Mouse (Mus musculus): Measurements from ENCODE around the gene Tmcc2. TPM values are rescaled to one million over a fixed set of nuclear protein-coding genes. Genes with fewer than 3 reads are reported as not detected.

Gene Tmcc2
- polyA plus RNA-seq, 1 experiment: 5.3 TPM

DNA sequence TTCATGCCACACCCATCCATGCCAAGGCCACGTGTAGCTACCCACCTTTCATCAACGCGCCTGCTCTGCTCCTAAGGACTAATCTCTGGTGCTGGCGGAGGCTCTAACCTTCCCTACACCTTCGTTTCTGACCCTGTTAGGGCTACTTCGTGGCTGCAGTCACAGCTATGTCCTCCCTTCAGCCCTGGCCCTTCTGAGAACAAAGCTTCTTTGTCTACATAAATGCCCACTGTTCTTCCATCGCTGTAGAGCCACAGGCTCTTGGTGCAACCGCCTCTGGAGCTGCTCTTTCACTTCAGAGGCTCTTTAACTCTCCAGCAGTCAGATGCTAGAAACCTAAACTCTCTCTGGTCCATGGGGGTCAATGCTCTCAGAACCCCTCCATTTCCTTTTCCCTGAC, 24.8 kb downstream of the Tmcc2 start:
- Histone ChIP-seq H3K4me1 (replicated peaks; ENCODE audit: control insufficient read depth, insufficient read depth, low read length) (no peaks in the 10 kb centered on the region), H3K36me3 (ENCODE audit: control insufficient read depth, insufficient read depth, low read length) (no peaks in the 10 kb centered on the region), H3K27ac (ENCODE audit: control insufficient read depth, insufficient read depth, low read length) (no peak overlapping the region), H3K4me3 (ENCODE audit: control insufficient read depth, insufficient read depth, low read length) (no peak overlapping the region), H3K27me3 (ENCODE audit: control insufficient read depth, insufficient read depth, low read length) (no peaks in the 10 kb centered on the region)
- no peak for DNase-seq
- TF ChIP-seq CTCF (IDR thresholded peaks at IDR 0.05; ENCODE audit: borderline replicate concordance, control insufficient read depth, extremely low read depth, insufficient read depth, low read length, poor library complexity) (no peak), POLR2A (IDR thresholded peaks at IDR 0.05; ENCODE audit: control insufficient read depth, extremely low read depth, insufficient read depth, low read length, poor library complexity) (no peak)
- 94% methylated on average over 8 of the region's 8 CpGs for WGBS

DNA sequence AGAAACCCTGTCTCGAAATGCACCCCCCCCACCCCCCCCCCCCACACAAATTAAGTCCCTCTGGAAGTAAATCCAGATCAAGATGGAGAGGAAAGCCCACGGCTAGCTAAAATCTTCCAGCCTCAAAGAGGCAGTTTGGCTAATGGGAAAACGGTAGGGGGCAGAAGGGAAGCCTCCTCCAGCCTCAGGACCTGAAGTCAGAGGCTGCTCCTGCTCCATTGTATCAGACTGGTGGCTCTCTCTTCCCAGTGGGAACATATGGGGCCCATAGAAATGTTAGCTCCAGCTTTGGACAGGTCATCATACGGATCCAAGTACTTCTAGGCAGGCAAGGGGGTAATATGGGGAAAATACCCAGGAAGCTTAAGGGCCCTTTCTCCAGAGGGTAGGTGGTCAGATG, 25.4 kb downstream of the Tmcc2 start:
- Histone ChIP-seq H3K27ac (ENCODE audit: control insufficient read depth, insufficient read depth, low read length) (no peak overlapping the region), H3K4me3 (ENCODE audit: control insufficient read depth, insufficient read depth, low read length) (no peak overlapping the region), H3K27me3 (ENCODE audit: control insufficient read depth, insufficient read depth, low read length) (no peaks in the 10 kb centered on the region), H3K4me1 (replicated peaks; ENCODE audit: control insufficient read depth, insufficient read depth, low read length) (no peaks in the 10 kb centered on the region), H3K36me3 (ENCODE audit: control insufficient read depth, insufficient read depth, low read length) (no peaks in the 10 kb centered on the region)
- TF ChIP-seq POLR2A (IDR thresholded peaks at IDR 0.05; ENCODE audit: control insufficient read depth, extremely low read depth, insufficient read depth, low read length, poor library complexity) (no peak), CTCF (IDR thresholded peaks at IDR 0.05; ENCODE audit: borderline replicate concordance, control insufficient read depth, extremely low read depth, insufficient read depth, low read length, poor library complexity) (no peak)
- DNase-seq: no peak
- 87% methylated on average over 4 of the region's 4 CpGs for WGBS

DNA sequence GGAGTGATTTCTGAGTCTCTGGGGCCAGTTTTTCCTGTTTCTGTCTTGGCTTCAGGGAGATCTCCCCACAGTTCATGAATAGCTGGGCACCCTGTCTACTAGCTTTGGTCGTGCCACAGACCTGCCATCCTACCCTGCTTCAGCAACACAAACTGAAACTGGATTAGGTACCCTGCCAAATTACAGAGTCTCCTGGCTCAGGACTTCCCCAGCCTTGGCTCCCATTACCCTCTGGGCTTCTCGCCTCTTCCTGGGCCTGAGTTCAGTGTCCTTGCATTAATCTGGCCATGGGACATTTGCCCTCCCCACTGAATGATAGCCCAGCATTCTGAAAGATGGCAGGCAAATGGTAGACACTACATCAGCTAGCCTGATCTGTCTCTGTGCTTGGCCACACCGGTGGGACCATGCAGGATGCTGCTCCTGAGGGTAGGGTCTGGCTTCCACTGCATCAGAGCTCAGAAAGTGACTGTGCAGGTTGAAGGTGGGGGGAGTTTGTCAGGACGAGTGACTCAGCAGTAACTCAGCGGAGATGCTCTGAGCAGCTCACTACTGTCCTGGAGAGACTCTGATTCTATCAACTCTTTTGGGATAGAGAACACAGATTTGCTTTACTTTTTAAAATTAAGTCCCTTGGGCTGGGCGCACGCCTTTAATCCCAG, 26.1 kb downstream of the Tmcc2 start:
- no peaks in the 10 kb centered on the region for H3K27me3 ChIP-seq (ENCODE audit: control insufficient read depth, insufficient read depth, low read length)
- no peak overlapping the region for H3K27ac ChIP-seq (ENCODE audit: control insufficient read depth, insufficient read depth, low read length)
- DNase-seq: no peak
- H3K36me3 ChIP-seq (ENCODE audit: control insufficient read depth, insufficient read depth, low read length): no peaks in the 10 kb centered on the region
- H3K4me3 ChIP-seq (ENCODE audit: control insufficient read depth, insufficient read depth, low read length): no peak overlapping the region
- WGBS: 95% methylated on average over 7 of the region's 7 CpGs
- no peaks in the 10 kb centered on the region for H3K4me1 ChIP-seq (replicated peaks; ENCODE audit: control insufficient read depth, insufficient read depth, low read length)
- TF ChIP-seq POLR2A (IDR thresholded peaks at IDR 0.05; ENCODE audit: control insufficient read depth, extremely low read depth, insufficient read depth, low read length, poor library complexity): no peak
- no peak for TF ChIP-seq CTCF (IDR thresholded peaks at IDR 0.05; ENCODE audit: borderline replicate concordance, control insufficient read depth, extremely low read depth, insufficient read depth, low read length, poor library complexity)

DNA sequence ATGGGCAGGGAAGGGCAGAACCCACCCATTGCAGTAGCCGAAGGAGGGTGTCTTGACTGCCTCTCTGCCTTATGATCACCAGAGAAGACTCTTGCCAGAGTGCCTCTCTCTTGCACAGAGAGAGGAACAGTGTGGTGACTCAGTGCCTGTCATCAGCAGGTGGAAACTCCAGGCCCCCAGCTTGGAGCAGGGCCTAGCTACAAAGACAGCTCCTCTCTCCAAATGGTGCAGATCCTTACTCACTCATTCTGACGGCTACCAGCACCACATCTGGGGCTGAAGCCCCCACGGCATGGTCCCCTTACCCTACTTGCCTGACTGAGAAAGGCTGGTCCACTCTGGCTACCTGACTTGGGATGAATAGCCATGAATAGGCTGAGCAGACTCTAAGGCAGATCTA, 26.7 kb downstream of the Tmcc2 start:
- H3K4me3 ChIP-seq (ENCODE audit: control insufficient read depth, insufficient read depth, low read length): no peak overlapping the region
- H3K27me3 ChIP-seq (ENCODE audit: control insufficient read depth, insufficient read depth, low read length): no peaks in the 10 kb centered on the region
- DNase-seq: no peak
- H3K36me3 ChIP-seq (ENCODE audit: control insufficient read depth, insufficient read depth, low read length): no peaks in the 10 kb centered on the region
- TF ChIP-seq CTCF (IDR thresholded peaks at IDR 0.05; ENCODE audit: borderline replicate concordance, control insufficient read depth, extremely low read depth, insufficient read depth, low read length, poor library complexity) (no peak), POLR2A (IDR thresholded peaks at IDR 0.05; ENCODE audit: control insufficient read depth, extremely low read depth, insufficient read depth, low read length, poor library complexity) (no peak)
- 97% methylated on average over 3 of the region's 3 CpGs for WGBS
- H3K4me1 ChIP-seq (replicated peaks; ENCODE audit: control insufficient read depth, insufficient read depth, low read length): no peaks in the 10 kb centered on the region
- no peak overlapping the region for H3K27ac ChIP-seq (ENCODE audit: control insufficient read depth, insufficient read depth, low read length)

DNA sequence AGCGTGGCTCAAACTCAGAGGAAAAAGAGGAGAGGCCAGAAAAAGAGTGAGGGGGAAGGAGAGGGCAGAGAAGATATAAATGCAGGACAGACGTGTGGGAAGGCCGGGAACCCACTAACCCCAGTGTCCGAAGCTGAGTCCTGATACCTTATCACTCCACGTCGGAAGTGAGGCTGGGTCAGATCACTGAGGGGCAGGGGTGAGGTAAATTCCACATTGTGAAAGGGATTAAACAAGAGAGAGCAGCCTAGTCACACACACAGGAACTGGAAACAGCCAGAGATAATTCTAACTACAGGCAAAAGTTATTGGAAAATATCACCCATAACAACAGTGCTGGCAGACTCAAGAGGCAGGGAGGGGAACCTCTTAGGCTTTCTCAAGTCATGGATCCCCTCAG, 29.1 kb downstream of the Tmcc2 start:
- WGBS: 93% methylated on average over 6 of the region's 6 CpGs
- Histone ChIP-seq H3K4me3 (ENCODE audit: control insufficient read depth, insufficient read depth, low read length) (no peak overlapping the region), H3K36me3 (ENCODE audit: control insufficient read depth, insufficient read depth, low read length) (no peaks in the 10 kb centered on the region), H3K4me1 (replicated peaks; ENCODE audit: control insufficient read depth, insufficient read depth, low read length) (no peaks in the 10 kb centered on the region), H3K27me3 (ENCODE audit: control insufficient read depth, insufficient read depth, low read length) (no peaks in the 10 kb centered on the region), H3K27ac (ENCODE audit: control insufficient read depth, insufficient read depth, low read length) (no peak overlapping the region)
- no peak for TF ChIP-seq POLR2A (IDR thresholded peaks at IDR 0.05; ENCODE audit: control insufficient read depth, extremely low read depth, insufficient read depth, low read length, poor library complexity)
- TF ChIP-seq CTCF (IDR thresholded peaks at IDR 0.05; ENCODE audit: borderline replicate concordance, control insufficient read depth, extremely low read depth, insufficient read depth, low read length, poor library complexity): no peak
- DNase-seq: no peak

DNA sequence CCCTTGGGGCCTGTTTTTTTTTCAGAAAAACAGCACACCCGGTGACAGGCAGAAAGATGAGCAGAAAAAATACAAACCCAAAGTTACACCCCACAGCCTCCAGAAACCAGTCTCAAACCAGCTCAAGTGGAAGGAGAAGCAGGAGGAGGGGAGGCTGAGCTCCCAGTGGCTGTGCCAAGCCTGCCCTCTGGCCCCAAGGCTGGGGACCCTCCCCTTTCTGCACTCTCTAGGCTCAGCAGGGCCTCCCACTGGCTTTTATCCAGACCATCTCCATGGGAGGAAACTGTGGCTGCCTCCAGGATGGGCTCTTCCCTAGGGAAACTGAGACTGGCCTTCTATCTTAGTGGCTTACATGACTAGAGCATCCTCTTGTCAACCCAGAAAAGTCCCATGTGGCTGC, 34.2 kb downstream of the Tmcc2 start:
- H3K4me3 ChIP-seq (ENCODE audit: control insufficient read depth, insufficient read depth, low read length): no peak overlapping the region
- no peak for DNase-seq
- H3K4me1 ChIP-seq (replicated peaks; ENCODE audit: control insufficient read depth, insufficient read depth, low read length): no peaks in the 10 kb centered on the region
- TF ChIP-seq POLR2A (IDR thresholded peaks at IDR 0.05; ENCODE audit: control insufficient read depth, extremely low read depth, insufficient read depth, low read length, poor library complexity) (no peak), CTCF (IDR thresholded peaks at IDR 0.05; ENCODE audit: borderline replicate concordance, control insufficient read depth, extremely low read depth, insufficient read depth, low read length, poor library complexity) (no peak)
- 86% methylated on average over 1 of the region's 1 CpGs for whole genome bisulfite sequencing
- H3K36me3 ChIP-seq (ENCODE audit: control insufficient read depth, insufficient read depth, low read length): no peaks in the 10 kb centered on the region
- H3K27me3 ChIP-seq (ENCODE audit: control insufficient read depth, insufficient read depth, low read length): no peaks in the 10 kb centered on the region
- H3K27ac ChIP-seq (ENCODE audit: control insufficient read depth, insufficient read depth, low read length): no peak overlapping the region

DNA sequence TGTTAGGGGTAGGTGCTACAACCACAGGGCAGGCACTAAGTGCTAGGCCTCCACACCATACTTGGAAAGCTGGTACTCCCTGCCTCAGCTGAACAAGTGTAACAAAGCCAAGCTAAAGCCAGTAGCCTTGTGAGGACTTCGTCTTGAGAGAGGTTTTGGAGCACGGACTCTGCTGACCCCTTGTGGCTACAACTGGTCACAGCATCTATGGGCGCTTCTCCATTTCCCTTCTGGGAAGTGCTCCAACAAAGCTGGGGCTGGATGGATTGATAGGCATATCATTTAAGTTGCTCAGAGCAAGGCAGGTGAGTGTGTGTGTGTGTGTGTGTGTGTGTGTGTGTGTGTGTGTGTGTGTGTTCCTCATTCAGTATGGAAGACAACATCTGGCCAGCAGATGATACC, 35.2 kb downstream of the Tmcc2 start:
- peak; percentile 77 for DNase-seq
- H3K27ac ChIP-seq (ENCODE audit: control insufficient read depth, insufficient read depth, low read length): no peak overlapping the region

More for the DNA sequence above, 35.2 kb downstream of the Tmcc2 start:
- Histone ChIP-seq H3K4me3 (ENCODE audit: control insufficient read depth, insufficient read depth, low read length) (no peak overlapping the region), H3K27me3 (ENCODE audit: control insufficient read depth, insufficient read depth, low read length) (no peaks in the 10 kb centered on the region), H3K36me3 (ENCODE audit: control insufficient read depth, insufficient read depth, low read length) (no peaks in the 10 kb centered on the region), H3K4me1 (replicated peaks; ENCODE audit: control insufficient read depth, insufficient read depth, low read length) (no peaks in the 10 kb centered on the region)
- WGBS: 3% methylated on average over 3 of the region's 3 CpGs
- peak; percentile 80; the same call in 1 of the 2 replicates for TF ChIP-seq CTCF (IDR thresholded peaks at IDR 0.05; ENCODE audit: borderline replicate concordance, control insufficient read depth, extremely low read depth, insufficient read depth, low read length, poor library complexity)
- no peak for TF ChIP-seq POLR2A (IDR thresholded peaks at IDR 0.05; ENCODE audit: control insufficient read depth, extremely low read depth, insufficient read depth, low read length, poor library complexity)

Measured in thymus, adult 2 months (tissue).